Mouse (Mus musculus) heart, adult 2 months (tissue): ENCODE measurements around the gene Blm.

Source experiments
- CTCF ChIP-seq: fragments of 200-600 bp; IDR thresholded peaks from 2 replicates; pipeline ENCODE4 v1.8.1; 2022; ENCODE audit warnings: antibody characterized with exemption, mild to moderate bottlenecking, moderate library complexity
- POLR2A ChIP-seq: fragments of 200-500 bp; IDR thresholded peaks from 2 replicates; pipeline ENCODE4 v1.6.1; 2011; ENCODE audit warnings: mild to moderate bottlenecking, low read depth, low read length, control low read depth; ENCODE audit not compliant: insufficient read depth

- no peak for TF ChIP-seq CTCF
- TF ChIP-seq POLR2A = no peak
These were observed 28.9 kb downstream of the Blm start for GRCm38 (mm10) chr7:80506007-80506406.
